ENCODE assay signal across 7 mouse cellular contexts in genomic region chr1:181615866-181616491, GRCm38 (mm10). TPM values are rescaled to one million over a fixed set of nuclear protein-coding genes. Genes with fewer than 3 reads are reported as not detected.
DNase-seq lines count a peak whose midpoint lies in the region; ATAC-seq and TF ChIP-seq lines count a peak whose summit lies in the region.

No protein-coding gene starts in this region.

- TF ChIP-seq EP300 in MEL (IDR thresholded peaks at IDR 0.05; ENCODE audit: low read depth in 1 of 2, low read length in 2 of 2) = no peak

- H3K79me2 ChIP-seq in MEL (ENCODE audit: control insufficient read depth, insufficient read depth, low read length, poor library complexity) = no peaks in the 10 kb centered on the region

- H3K4me1 ChIP-seq in MEL (ENCODE audit: control insufficient read depth in 1 of 2, insufficient read depth in 2 of 2, low read length in 2 of 2) = no peaks in the 10 kb centered on the region
- H3K4me1 ChIP-seq in embryonic facial prominence, embryonic 11.5 days (ENCODE audit: control insufficient read depth, insufficient read depth, low read length) = no peaks in the 10 kb centered on the region
- peaks cover 2% of the 10 kb centered on the region; the same call in 1 of the 2 replicates for H3K4me1 ChIP-seq in lung, embryonic 16.5 days (replicated peaks; ENCODE audit: control insufficient read depth, insufficient read depth, low read length)

- no peak overlapping the region for H3K4me3 ChIP-seq in MEL (ENCODE audit: control insufficient read depth in 1 of 2, insufficient read depth in 1 of 2, low read depth in 2 of 2, low read length in 2 of 2)
- H3K4me3 ChIP-seq in embryonic facial prominence, embryonic 11.5 days (ENCODE audit: low read depth, low read length) = no peak overlapping the region
- peak overlapping the region; percentile 20; the same call in 1 of the 2 replicates for H3K4me3 ChIP-seq in lung, embryonic 16.5 days (ENCODE audit: low read length)

- DNase-seq in MEL (ENCODE audit: low read depth, low spot score) = peak; percentile 71
- peak; percentile 73 to 79 for DNase-seq in adrenal gland, postnatal 36 days
- peak; percentile 83 for DNase-seq in embryonic facial prominence, embryonic 11.5 days (ENCODE audit: low spot score)
- DNase-seq in heart, adult 9 months (ENCODE audit: low spot score in 2 of 2) = peak; percentile 10 to 44
- peak; percentile 84 for DNase-seq in layer of hippocampus, adult 11-12 months (ENCODE audit: low spot score)
- peak; percentile 84 for DNase-seq in right cerebral cortex, adult 2 months (ENCODE audit: low spot score in 2 of 2)

- H3K9ac ChIP-seq in MEL (ENCODE audit: control insufficient read depth, low read depth, low read length, poor library complexity, severe bottlenecking) = no peak overlapping the region
- H3K9ac ChIP-seq in embryonic facial prominence, embryonic 11.5 days (replicated peaks; ENCODE audit: low read length) = no peak overlapping the region
- H3K9ac ChIP-seq in lung, embryonic 16.5 days (ENCODE audit: low read length) = no peak overlapping the region

- TF ChIP-seq CTCF in MEL (IDR thresholded peaks at IDR 0.05 in 2 of 3, conservative IDR thresholded peaks at IDR 0.05 in 1 of 3; ENCODE audit: control insufficient read depth in 1 of 3, insufficient read depth in 1 of 3, low read depth in 2 of 3, low read length in 3 of 3, poor library complexity in 1 of 3, severe bottlenecking in 1 of 3) = peak; percentile 82 to 88 (median 84)

- 43% methylated on average over 11 of the region's 11 CpGs for WGBS in embryonic facial prominence, embryonic 11.5 days
- 35% methylated on average over 11 of the region's 11 CpGs for WGBS in lung, embryonic 16.5 days

- no peak overlapping the region for H3K27ac ChIP-seq in MEL (ENCODE audit: control insufficient read depth, low read depth, low read length)
- no peak overlapping the region for H3K27ac ChIP-seq in embryonic facial prominence, embryonic 11.5 days (replicated peaks; ENCODE audit: low read depth, low read length)
- 0 out of 2 replicates have a peak overlapping the region, but pooled peaks have one; percentile 22 for H3K27ac ChIP-seq in lung, embryonic 16.5 days (ENCODE audit: low read length)

- no peaks in the 10 kb centered on the region for H3K9me3 ChIP-seq in MEL (replicated peaks; ENCODE audit: insufficient read depth, low read length)
- H3K9me3 ChIP-seq in embryonic facial prominence, embryonic 11.5 days (replicated peaks; ENCODE audit: control insufficient read depth, low read length) = no peaks in the 10 kb centered on the region
- no peaks in the 10 kb centered on the region for H3K9me3 ChIP-seq in lung, embryonic 16.5 days (ENCODE audit: control insufficient read depth, low read length)

- TF ChIP-seq POLR2A in MEL (IDR thresholded peaks at IDR 0.05; ENCODE audit: control insufficient read depth in 1 of 2, insufficient read depth in 1 of 2, low read depth in 1 of 2, low read length in 2 of 2, poor library complexity in 1 of 2) = no peak

- peaks cover 3 to 7% of the 10 kb centered on the region in 2 experiments; a peak in 3 of 4 replicates for H3K27me3 ChIP-seq in MEL (ENCODE audit: control insufficient read depth in 1 of 2, insufficient read depth in 2 of 2, low read length in 2 of 2)
- no peaks in the 10 kb centered on the region for H3K27me3 ChIP-seq in embryonic facial prominence, embryonic 11.5 days (ENCODE audit: control insufficient read depth, insufficient read depth, low read length)
- no peaks in the 10 kb centered on the region for H3K27me3 ChIP-seq in lung, embryonic 16.5 days (ENCODE audit: control insufficient read depth, insufficient read depth, low read depth, low read length)

- no peaks in the 10 kb centered on the region for H3K36me3 ChIP-seq in MEL (ENCODE audit: control insufficient read depth in 1 of 2, insufficient read depth in 2 of 2, low read length in 2 of 2)
- no peaks in the 10 kb centered on the region for H3K36me3 ChIP-seq in embryonic facial prominence, embryonic 11.5 days (replicated peaks; ENCODE audit: control insufficient read depth, insufficient read depth, low read depth, low read length)
- no peaks in the 10 kb centered on the region for H3K36me3 ChIP-seq in lung, embryonic 16.5 days (ENCODE audit: control insufficient read depth, insufficient read depth, low read length)

- peak; percentile 76 for TF ChIP-seq RAD21 in MEL (IDR thresholded peaks at IDR 0.05; ENCODE audit: low read depth, low read length)

- 0 out of 2 replicates have a peak, but pooled peaks have one; percentile 52 for ATAC-seq in embryonic facial prominence, embryonic 11.5 days (replicated peaks; ENCODE audit: insufficient number of reproducible peaks, low FRiP score, low TSS enrichment, low read depth)
- ATAC-seq in lung, embryonic 16.5 days (ENCODE audit: low read depth) = peak; percentile 78

- H3K4me2 ChIP-seq in embryonic facial prominence, embryonic 11.5 days (ENCODE audit: low read depth, low read length) = no peak overlapping the region
- peak overlapping the region; percentile 26; the same call in 1 of the 2 replicates for H3K4me2 ChIP-seq in lung, embryonic 16.5 days (ENCODE audit: low read depth, low read length)

TF ChIP-seq in MEL, 35 proteins besides CTCF, POLR2A, EP300 and RAD21:
- TF ChIP-seq JUND (IDR thresholded peaks at IDR 0.05; ENCODE audit: low read depth, low read length) (no peak), GABPA (IDR thresholded peaks at IDR 0.05; ENCODE audit: low read depth, low read length) (no peak), CHD1 (IDR thresholded peaks at IDR 0.05; ENCODE audit: low read depth, low read length) (no peak), GATA1 (IDR thresholded peaks at IDR 0.05; ENCODE audit: low read depth, low read length) (no peak), USF1 (IDR thresholded peaks at IDR 0.05; ENCODE audit: low read depth, low read length) (no peak), SMC3 (IDR thresholded peaks at IDR 0.05; ENCODE audit: low read depth, low read length) (peak; percentile 83), SIN3A (IDR thresholded peaks at IDR 0.05; ENCODE audit: low read length) (0 out of 2 replicates have a peak, but pooled peaks have one; percentile 19), MAFK (IDR thresholded peaks at IDR 0.05; ENCODE audit: borderline replicate concordance, low read depth, low read length) (no peak), TBP (IDR thresholded peaks at IDR 0.05; ENCODE audit: low read depth, low read length) (no peak), ZKSCAN1 (IDR thresholded peaks at IDR 0.05; ENCODE audit: low read depth, low read length) (no peak), UBTF (IDR thresholded peaks at IDR 0.05; ENCODE audit: borderline replicate concordance, insufficient read depth, low read depth, low read length) (no peak), MAZ (IDR thresholded peaks at IDR 0.05; ENCODE audit: low read depth, low read length) (no peak), ELF1 (IDR thresholded peaks at IDR 0.05; ENCODE audit: low read depth, low read length) (no peak), MAX (IDR thresholded peaks at IDR 0.05; ENCODE audit: low read length) (no peak), CHD2 (IDR thresholded peaks at IDR 0.05; ENCODE audit: low read length) (no peak), ZC3H11A (IDR thresholded peaks at IDR 0.05; ENCODE audit: low read depth, low read length) (peak; percentile 60)

RNA-seq across cellular contexts. Expression of gene Dnah14, which starts 39.6 kb away (rescaled TPM):
- total RNA-seq in MEL (2012; rRNA removed) = 0.77 and 0.78 TPM in 2 replicates
- polyA plus RNA-seq in MEL (2012; ENCODE audit: insufficient read depth in 1 of 2, insufficient read length in 2 of 2, low read depth in 1 of 2, low replicate concordance in 2 of 2, missing spikeins in 1 of 2) = 1 to 10 TPM in 1 of 2 experiments, not detected in 1; 1.2 TPM
- total RNA-seq in adrenal gland, postnatal 36 days (2021) = under 1 TPM in 1 of 2 experiments, not detected in 1; 0.03 TPM
- polyA plus RNA-seq in embryonic facial prominence, embryonic 11.5 days (2014; fragmentation: Nextera tagmentation; extraction: Ambion mirVana) = 1.6 and 1.9 TPM in 2 replicates
- 0.94 and 1.7 TPM in 2 replicates for polyA plus RNA-seq in lung, embryonic 16.5 days (2015; fragmentation: Nextera tagmentation; extraction: Ambion mirVana)

Comparison
In these comparisons a context has a peak if more than half of its experiments do, and no peak if none do; other contexts are left out.
1. DNase-seq: peak in every context shown above with its lines; median percentile 84 in layer of hippocampus, adult 11-12 months; 84 in right cerebral cortex, adult 2 months; 83 in embryonic facial prominence, embryonic 11.5 days; 76 in adrenal gland, postnatal 36 days; 71 in MEL; 27 in heart, adult 9 months.